Mouse (Mus musculus) bone marrow, adult 2 months (tissue): ENCODE measurements around the gene Sirt6.

Experiments
- CTCF ChIP-seq: fragments of 200-500 bp; IDR thresholded peaks from 2 replicates; pipeline ENCODE4 v1.5.1; 2011; ENCODE audit warnings: low read length, control low read depth; ENCODE audit not compliant: control insufficient read depth, insufficient read depth
- POLR2A ChIP-seq: fragments of 200-500 bp; IDR thresholded peaks from 2 replicates; pipeline ENCODE4 v1.6.1; 2011; ENCODE audit warnings: low read depth, mild to moderate bottlenecking, control low read depth, low read length, borderline replicate concordance; ENCODE audit not compliant: control insufficient read depth

GRCm38 (mm10) chr10:81598871-81599270 lies 28.7 kb downstream of the Sirt6 start:
- no peak for TF ChIP-seq POLR2A
- TF ChIP-seq CTCF = no peak
